Mouse (Mus musculus) kidney, postnatal 4 days (tissue): ENCODE results near the gene Mgarp.
"Not testable (repeated sequence)": the region's sequence is repeated elsewhere in the genome, so short reads cannot be mapped to it uniquely, and the experiment has no call there.

ENCODE experiments used
- DNase-seq, 2 experiments: peaks; one replicate each; pipeline ENCODE4 v3.0.0; 2021; ENCODE audit warnings: mixed read lengths in 2 of 2

Gene Mgarp

GRCm38 (mm10) chr3:51396219-51397068, at the start of gene Mgarp:
TSS of gene Mgarp (minus strand) at chr3:51396738.
- peak; percentile 83 to 86 for DNase-seq

- DNase-seq, result no peak
Observed at GRCm38 (mm10) chr3:51434871-51435595, 38.5 kb upstream of the Mgarp start.

- DNase-seq, result not testable (repeated sequence)
Observed at GRCm38 (mm10) chr3:51434364-51434763, 37.8 kb upstream of the Mgarp start.

GRCm38 (mm10) chr3:51425394-51425793, 28.9 kb upstream of the Mgarp start:
- DNase-seq, result no peak

GRCm38 (mm10) chr3:51421921-51422320, 25.4 kb upstream of the Mgarp start:
- DNase-seq, result no peak

- no peak for DNase-seq
Observed at GRCm38 (mm10) chr3:51417966-51418365, 21.4 kb upstream of the Mgarp start.

- no peak for DNase-seq
Observed at GRCm38 (mm10) chr3:51417485-51417884, 20.9 kb upstream of the Mgarp start.

- no peak for DNase-seq
Observed at GRCm38 (mm10) chr3:51417135-51417458, 20.6 kb upstream of the Mgarp start.

GRCm38 (mm10) chr3:51416364-51417134, 20.0 kb upstream of the Mgarp start:
- DNase-seq, result peak; percentile 71 to 78

- no peak for DNase-seq
Observed at GRCm38 (mm10) chr3:51416073-51416363, 19.5 kb upstream of the Mgarp start.

GRCm38 (mm10) chr3:51415098-51416072, 18.8 kb upstream of the Mgarp start, which contains the start of gene Naa15:
TSS of gene Naa15 (plus strand) at chr3:51415148.
- DNase-seq, result peak; percentile 95 to 97

- DNase-seq, result no peak
Observed at GRCm38 (mm10) chr3:51413276-51413675, 16.7 kb upstream of the Mgarp start.

- DNase-seq, result no peak
Observed at GRCm38 (mm10) chr3:51412457-51412856, 15.9 kb upstream of the Mgarp start.

- DNase-seq, result peak; percentile 99 to 100
Observed at GRCm38 (mm10) chr3:51408561-51409183, 12.1 kb upstream of the Mgarp start, which contains the start of gene Ndufc1. TSS of gene Ndufc1 (minus strand) at chr3:51408988.

GRCm38 (mm10) chr3:51407870-51408560, 11.5 kb upstream of the Mgarp start:
- DNase-seq, result no peak

GRCm38 (mm10) chr3:51402628-51403027, 6.1 kb upstream of the Mgarp start:
- no peak for DNase-seq

GRCm38 (mm10) chr3:51402054-51402453, 5.5 kb upstream of the Mgarp start:
- not testable (repeated sequence) for DNase-seq

- no peak for DNase-seq
Observed at GRCm38 (mm10) chr3:51400682-51401081, 4.1 kb upstream of the Mgarp start.

GRCm38 (mm10) chr3:51399531-51399930, 3.0 kb upstream of the Mgarp start:
- DNase-seq, result no peak

- no peak for DNase-seq
Observed at GRCm38 (mm10) chr3:51398667-51399066, 2.1 kb upstream of the Mgarp start.

GRCm38 (mm10) chr3:51397700-51398299, 1.3 kb upstream of the Mgarp start:
- no peak for DNase-seq
